Mouse (Mus musculus) spleen, adult 2 months (tissue): ENCODE results near the gene Tent4b.

ENCODE experiments used
- CTCF ChIP-seq: fragments of 200-500 bp; IDR thresholded peaks from 2 replicates; pipeline ENCODE4 v1.5.1; 2011; ENCODE audit warnings: mild to moderate bottlenecking, inconsistent platforms; ENCODE audit not compliant: insufficient read depth, insufficient read length, insufficient replicate concordance; ENCODE audit errors: extremely low read depth
- POLR2A ChIP-seq: fragments of 200-500 bp; IDR thresholded peaks from 2 replicates; pipeline ENCODE4 v1.6.1; 2011; ENCODE audit warnings: low read depth, low read length, inconsistent platforms

GRCm38 (mm10) chr8:88254957-88255356, 55.9 kb downstream of the Tent4b start:
- TF ChIP-seq CTCF, result no peak
- TF ChIP-seq POLR2A, result no peak
